Mouse (Mus musculus): ENCODE data around the gene Calhm2.

Gene Calhm2

GRCm38 (mm10) chr19:47137771-47138421 lies at the start of gene Calhm2:
Gene Calhm2, minus strand, starts transcription at chr19:47138294.
- peak; percentile 62 for DNase-seq

- no peak for DNase-seq
These were observed 48.6 kb upstream of the Calhm2 start for GRCm38 (mm10) chr19:47186514-47187275.

GRCm38 (mm10) chr19:47184736-47185135 lies 46.6 kb upstream of the Calhm2 start:
- no peak for DNase-seq

GRCm38 (mm10) chr19:47184221-47184620 lies 46.1 kb upstream of the Calhm2 start:
- no peak for DNase-seq

GRCm38 (mm10) chr19:47180011-47180410 lies 41.9 kb upstream of the Calhm2 start:
- no peak for DNase-seq

- peak; percentile 5 for DNase-seq
These were observed 41.2 kb upstream of the Calhm2 start for GRCm38 (mm10) chr19:47179272-47179809.

GRCm38 (mm10) chr19:47178431-47179271 lies 40.6 kb upstream of the Calhm2 start, which contains the start of gene Neurl1a:
Gene Neurl1a, plus strand, starts transcription at chr19:47178820.
- DNase-seq, result peak; percentile 18

GRCm38 (mm10) chr19:47178001-47178400 lies 39.9 kb upstream of the Calhm2 start:
- no peak for DNase-seq

- DNase-seq, result no peak
These were observed 38.9 kb upstream of the Calhm2 start for GRCm38 (mm10) chr19:47176916-47177505.

GRCm38 (mm10) chr19:47175472-47175871 lies 37.4 kb upstream of the Calhm2 start:
- DNase-seq, result no peak

- no peak for DNase-seq
These were observed 36.4 kb upstream of the Calhm2 start for GRCm38 (mm10) chr19:47174515-47174914.

GRCm38 (mm10) chr19:47168793-47169412 lies 30.8 kb upstream of the Calhm2 start:
- DNase-seq, result peak; percentile 82

- peak; percentile 29 for DNase-seq
These were observed 30.1 kb upstream of the Calhm2 start for GRCm38 (mm10) chr19:47168223-47168622.

GRCm38 (mm10) chr19:47167617-47168214 lies 29.6 kb upstream of the Calhm2 start:
- no peak for DNase-seq

- DNase-seq, result no peak
These were observed 28.7 kb upstream of the Calhm2 start for GRCm38 (mm10) chr19:47166758-47167157.

GRCm38 (mm10) chr19:47163176-47163744 lies 25.2 kb upstream of the Calhm2 start:
- DNase-seq, result no peak

- no peak for DNase-seq
These were observed 23.6 kb upstream of the Calhm2 start for GRCm38 (mm10) chr19:47161669-47162068.

GRCm38 (mm10) chr19:47157664-47158063 lies 19.6 kb upstream of the Calhm2 start, which contains the start of gene Calhm3:
Gene Calhm3, minus strand, starts transcription at chr19:47157764.
- DNase-seq, result no peak

- DNase-seq, result no peak
These were observed 15.7 kb upstream of the Calhm2 start for GRCm38 (mm10) chr19:47153767-47154166.

GRCm38 (mm10) chr19:47152062-47152369 lies 13.9 kb upstream of the Calhm2 start:
- DNase-seq, result no peak

- DNase-seq, result no peak
These were observed 13.4 kb upstream of the Calhm2 start for GRCm38 (mm10) chr19:47151332-47152061.
